Mouse (Mus musculus) liver, embryonic 14.5 days (tissue): ENCODE results near the gene Rbfox1.

Experiments used
- CTCF ChIP-seq: IDR thresholded peaks from 2 replicates; pipeline ENCODE4 v1.5.1; 2016; ENCODE audit warnings: antibody characterized with exemption, low read depth, control low read depth
- EP300 ChIP-seq: IDR thresholded peaks from 2 replicates; pipeline ENCODE4 v1.6.1; 2016; ENCODE audit warnings: antibody characterized with exemption, low read depth

DNA sequence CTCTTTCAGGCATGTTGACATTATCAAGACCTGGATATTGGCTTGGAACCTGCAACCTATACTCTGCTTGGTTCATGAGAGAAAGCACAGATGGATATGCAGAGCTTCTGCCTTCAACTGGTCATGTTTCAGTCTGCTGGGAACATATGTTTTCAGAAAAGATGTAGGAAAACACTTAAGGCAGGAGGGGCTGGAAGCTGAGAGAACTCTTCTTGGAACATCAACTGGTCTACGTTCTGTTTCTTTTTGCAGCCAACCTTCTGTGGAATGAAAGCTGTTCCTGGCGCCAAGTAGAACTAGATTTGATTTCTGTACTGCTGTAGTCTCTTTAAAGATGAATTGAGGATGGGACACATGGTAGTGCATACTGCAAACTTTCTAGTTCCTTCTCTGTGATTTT, 851.4 kb downstream of the Rbfox1 start:
- TF ChIP-seq CTCF (no peak), EP300 (no peak)
